Mouse (Mus musculus) cortical plate, adult 2 months (tissue): ENCODE data around the gene Ifnk.

Experiments
- CTCF ChIP-seq: fragments of 200-500 bp; IDR thresholded peaks from 2 replicates; pipeline ENCODE4 v1.5.1; 2011; ENCODE audit warnings: mild to moderate bottlenecking, control low read depth, low read length; ENCODE audit not compliant: insufficient read depth; ENCODE audit errors: extremely low read depth
- POLR2A ChIP-seq: fragments of 200-500 bp; IDR thresholded peaks from 2 replicates; pipeline ENCODE4 v1.6.1; 2011; ENCODE audit warnings: mild to moderate bottlenecking, low read length, control low read depth; ENCODE audit not compliant: insufficient read depth; ENCODE audit errors: extremely low read depth

GRCm38 (mm10) chr4:35114950-35115349 lies 36.9 kb upstream of the Ifnk start:
- no peak for TF ChIP-seq POLR2A
- TF ChIP-seq CTCF = no peak
